Mouse (Mus musculus) frontal cortex, adult 2 months (tissue): ENCODE measurements around the gene Zc3h7a. TPM values are rescaled to one million over a fixed set of nuclear protein-coding genes. Genes with fewer than 3 reads are reported as not detected.

Experiments used
- polyA plus RNA-seq: library from polyadenylated mRNA; depleted of rRNA; stranded (reverse); fragments of >200 nt; gene quantifications from 2 replicates; pipeline ENCODE4 v1.2.3, GENCODE M21; 2012; rRNA removed

Gene Zc3h7a
- polyA plus RNA-seq, 1 experiment, result 104 TPM

Other genes starting within 250 kb of the Zc3h7a start
- gene Snn, start 115.4 kb downstream of the Zc3h7a start, polyA plus RNA-seq, result 201 and 227 TPM in 2 replicates
- gene Litaf, start 110.2 kb downstream of the Zc3h7a start, polyA plus RNA-seq, result 47.6 and 49.6 TPM in 2 replicates
- gene Txndc11, start 41.7 kb downstream of the Zc3h7a start, polyA plus RNA-seq, result 31.0 and 32.7 TPM in 2 replicates
- gene Rsl1d1, start 26.9 kb upstream of the Zc3h7a start, polyA plus RNA-seq, result 41.9 and 45.8 TPM in 2 replicates
- 37.9 and 45.7 TPM in 2 replicates for gene Gspt1, start 77.9 kb upstream of the Zc3h7a start, polyA plus RNA-seq
- 1.2 and 1.5 TPM in 2 replicates for gene Tnfrsf17, start 137.4 kb upstream of the Zc3h7a start, polyA plus RNA-seq
- gene Snx29, start 146.5 kb upstream of the Zc3h7a start, polyA plus RNA-seq, result 7.7 and 9.1 TPM in 2 replicates